Mouse (Mus musculus) thymus, postnatal 25 days (tissue): ENCODE data around the gene Vtn.

Experiments used
- DNase-seq: peaks from one replicate; pipeline ENCODE4 v3.0.0; 2022

Gene Vtn

DNA sequence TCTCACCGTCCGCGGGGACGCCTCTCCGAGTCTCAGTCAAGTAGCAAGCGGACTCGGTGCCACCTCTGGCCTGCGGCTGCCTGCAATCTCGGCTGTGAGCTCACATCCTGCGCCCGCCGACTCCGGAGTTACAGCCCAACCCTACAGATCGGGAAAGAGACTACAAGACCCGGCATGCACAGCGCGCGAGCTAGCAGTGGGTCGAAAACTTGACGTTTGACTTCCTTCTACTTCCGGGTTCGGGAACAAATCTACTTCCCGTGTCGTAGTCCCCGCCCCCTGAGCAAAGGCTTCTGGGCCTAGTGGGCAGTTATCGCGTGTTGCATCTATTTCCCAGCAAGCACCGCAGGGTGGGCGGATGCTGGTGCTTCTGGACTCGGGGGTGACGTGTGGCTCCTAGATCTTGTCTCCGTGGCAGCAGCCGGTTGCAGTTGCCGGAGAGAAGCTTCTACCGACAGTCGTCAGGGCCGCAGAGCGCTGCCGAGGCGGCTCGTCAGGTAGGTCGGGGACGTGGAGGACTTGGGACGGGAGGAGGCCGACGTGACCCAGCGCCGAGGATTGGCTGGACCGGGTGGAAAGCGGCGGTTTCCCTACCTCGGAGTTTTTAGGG, 37.3 kb downstream of the Vtn start, which contains the start of the genes Tnfaip1 and Ift20:
Gene Tnfaip1, minus strand, starts transcription at position 253 of the 610 bp plus-strand sequence.
Gene Ift20, plus strand, starts transcription at position 282 of the 610 bp plus-strand sequence.
- peak; percentile 97 for DNase-seq

DNA sequence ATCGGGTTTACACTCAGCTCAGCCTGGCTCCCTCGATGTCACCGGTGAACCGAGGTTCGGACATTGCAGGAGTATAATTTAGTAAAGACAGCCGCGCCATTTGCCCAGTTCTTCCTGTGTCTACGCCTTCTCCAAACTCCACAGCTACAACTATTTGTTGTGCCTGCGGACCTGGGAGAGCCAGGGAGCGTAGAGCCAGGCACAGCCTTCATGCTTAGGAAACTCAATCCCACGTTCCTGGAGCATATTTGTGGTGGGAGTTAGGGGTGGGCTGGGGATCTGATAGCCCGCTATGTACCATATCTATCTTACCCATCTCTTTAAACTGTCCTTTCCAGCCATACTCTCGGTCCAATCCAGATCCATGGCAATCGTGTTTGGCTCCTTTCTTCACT, 37.8 kb downstream of the Vtn start:
- DNase-seq: no peak

DNA sequence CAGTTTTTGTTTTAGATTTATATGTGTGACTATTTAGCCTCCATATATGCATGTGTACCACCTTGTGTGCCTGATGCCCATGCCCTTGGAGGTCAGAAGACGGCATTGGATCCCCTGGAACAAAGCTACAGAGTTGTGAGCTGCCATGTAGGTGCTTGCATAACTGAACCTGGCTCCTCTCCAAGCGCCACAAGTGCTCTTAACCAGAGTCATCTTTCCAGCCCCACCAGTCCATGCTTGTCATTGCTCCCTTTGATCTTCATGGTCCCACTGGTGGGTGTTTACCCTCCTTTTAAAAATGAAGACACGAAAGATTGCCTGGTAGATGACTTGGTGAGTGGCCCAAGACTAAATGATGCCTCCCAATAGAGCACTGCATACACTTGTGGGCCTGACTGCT, 41.5 kb downstream of the Vtn start:
- no peak for DNase-seq

DNA sequence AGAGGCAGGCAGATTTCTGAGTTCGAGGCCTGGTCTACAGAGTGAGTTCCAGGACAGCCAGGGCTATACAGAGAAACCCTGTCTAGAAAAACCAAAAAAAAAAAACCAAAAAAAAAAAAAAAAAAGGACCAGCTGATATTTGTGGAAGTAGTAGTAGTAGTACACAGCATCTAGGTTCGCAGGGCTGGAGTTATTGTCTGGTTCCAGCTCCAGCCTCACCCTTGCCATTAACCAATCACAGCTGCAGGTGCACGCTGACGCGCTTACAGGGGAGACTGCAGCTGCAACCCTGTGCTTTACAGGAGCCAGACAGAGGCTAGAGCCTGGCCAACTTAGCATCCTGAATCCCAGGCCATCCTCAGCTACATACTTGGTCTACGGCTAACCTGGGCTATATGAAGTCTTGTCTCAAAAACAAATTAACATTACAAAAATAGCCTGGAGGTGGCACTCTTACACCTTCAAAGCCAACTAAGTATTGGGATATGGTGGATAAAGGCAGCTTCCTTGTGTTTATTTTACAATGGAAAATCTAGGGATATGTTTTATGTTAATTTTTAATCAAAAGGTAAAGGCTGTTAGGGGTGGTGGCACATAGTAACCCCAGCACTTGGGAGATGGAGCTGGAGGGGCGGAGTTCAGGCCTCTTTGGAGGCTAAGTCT, 45.7 kb downstream of the Vtn start:
- no peak for DNase-seq

DNA sequence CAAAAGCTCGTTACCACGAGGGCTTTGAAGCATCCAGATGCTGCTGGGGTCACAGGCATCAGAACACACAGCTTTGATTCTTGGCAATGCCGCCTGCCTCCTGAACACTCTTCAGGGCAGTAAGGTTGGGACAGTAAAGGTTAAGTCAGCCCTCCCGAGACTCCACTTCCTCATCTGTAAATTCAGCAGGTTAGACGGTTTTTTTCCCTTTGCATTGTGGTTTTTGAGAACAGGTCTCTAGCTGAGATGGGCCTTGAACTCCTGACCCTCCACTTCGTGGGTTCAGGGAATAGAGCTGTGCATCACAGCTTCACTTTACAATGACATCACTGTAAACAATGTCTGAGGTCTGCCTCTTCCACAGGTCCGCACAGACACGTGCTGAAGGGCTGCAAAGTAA, 46.3 kb downstream of the Vtn start:
- DNase-seq: no peak

DNA sequence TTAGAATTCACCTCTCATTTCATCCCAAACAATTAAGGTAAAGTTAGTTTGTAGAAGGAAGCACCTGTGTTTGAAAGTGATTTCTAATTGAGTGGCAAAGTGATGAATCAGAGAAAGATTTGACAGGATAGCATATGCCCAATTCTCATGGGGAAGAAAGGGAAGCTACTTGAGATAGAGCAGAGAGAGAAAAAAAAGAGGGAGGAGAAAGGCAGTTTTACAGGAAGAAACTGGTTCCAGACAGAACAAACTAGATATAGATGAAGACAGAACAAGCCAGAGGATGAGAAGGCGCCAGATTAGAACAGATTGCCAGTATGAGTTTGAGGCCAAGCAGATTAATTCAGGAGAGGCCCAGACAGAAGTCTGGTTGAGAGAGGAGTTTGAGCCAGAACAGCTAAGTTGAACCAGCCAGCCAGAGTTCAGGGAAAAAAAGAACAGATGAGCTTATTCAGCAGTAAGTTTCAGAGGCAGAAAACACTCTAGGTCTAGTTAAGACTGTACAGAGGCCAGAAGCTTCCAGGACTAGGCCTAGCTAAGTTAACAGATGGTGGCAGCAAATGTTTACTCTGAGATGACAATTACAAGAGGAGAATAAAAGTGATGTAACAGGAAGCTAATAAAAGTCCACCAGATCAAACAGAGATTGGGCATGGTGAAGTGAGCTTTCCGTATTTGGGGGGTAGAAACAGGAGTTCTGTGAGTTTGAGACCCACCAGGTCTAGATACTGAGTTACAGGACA, 49.0 kb downstream of the Vtn start:
- no peak for DNase-seq

DNA sequence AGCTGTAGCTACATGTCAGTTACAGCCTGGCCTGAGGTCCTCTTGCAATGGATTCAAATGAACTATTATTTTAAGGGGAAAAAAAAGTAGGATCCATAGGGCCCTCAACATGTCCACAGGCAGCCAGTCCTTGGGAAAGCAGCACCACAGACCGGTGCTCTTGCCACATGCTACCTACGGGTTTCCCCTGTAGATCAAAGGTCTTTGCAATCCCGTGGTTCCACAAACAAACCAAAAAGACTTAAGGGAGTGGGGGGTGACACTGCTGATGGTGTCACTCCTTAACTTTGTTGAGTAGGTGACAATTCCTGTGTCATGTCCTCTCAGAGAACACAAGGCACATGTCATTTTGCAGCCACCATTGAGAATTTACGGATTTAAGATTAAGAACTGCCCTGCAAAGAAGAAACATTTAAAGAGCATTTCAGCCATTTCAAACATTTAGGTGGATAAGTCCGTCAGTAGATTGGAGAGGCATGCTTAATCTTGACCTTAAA, 50.6 kb downstream of the Vtn start:
- DNase-seq: no peak

DNA sequence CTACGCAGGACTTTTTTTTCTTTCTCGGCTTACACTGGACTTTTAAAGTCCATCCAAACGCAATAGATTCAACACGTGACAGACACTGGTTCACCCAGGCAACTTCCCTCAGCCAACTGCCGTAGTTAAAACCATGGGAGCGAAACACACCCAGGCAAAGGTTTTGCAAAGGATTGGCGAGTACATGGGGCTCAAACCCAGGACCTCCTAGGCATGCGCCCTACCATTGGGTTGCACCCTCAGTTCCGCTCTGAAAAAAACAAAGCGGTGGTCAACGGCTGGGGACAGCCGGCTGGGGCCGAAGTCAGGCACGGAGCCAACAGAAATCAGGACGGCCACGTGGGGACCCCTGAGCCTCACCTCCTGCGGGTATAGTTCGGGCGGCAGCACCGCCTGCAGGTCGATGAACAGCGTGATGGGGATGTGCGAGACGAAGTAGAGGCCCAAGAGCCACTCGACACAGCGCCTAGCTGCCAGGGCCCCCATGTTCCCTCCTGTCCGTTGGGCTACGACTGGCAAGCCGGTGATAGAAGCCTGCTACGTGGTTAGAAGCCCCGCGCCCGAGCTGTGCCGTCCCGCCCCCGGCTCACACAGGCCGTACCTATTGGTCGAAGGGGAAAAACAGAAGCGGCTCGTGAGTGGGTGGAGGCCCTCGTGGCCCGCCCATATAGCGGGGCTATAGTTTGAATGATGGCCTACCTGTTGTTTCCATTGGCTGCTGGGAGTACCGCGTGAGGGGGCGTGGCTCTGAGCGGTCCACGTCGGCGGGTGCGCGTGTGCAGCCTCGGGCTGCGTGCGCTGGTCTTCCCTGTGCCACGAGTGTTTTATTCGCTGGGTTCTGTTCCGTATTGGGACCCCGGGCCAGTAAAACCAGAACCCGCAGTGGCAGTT, 51.5 kb downstream of the Vtn start, which contains the start of gene Tmem97:
Gene Tmem97, minus strand, starts transcription at position 610 of the 891 bp plus-strand sequence.
- peak; percentile 93 for DNase-seq

DNA sequence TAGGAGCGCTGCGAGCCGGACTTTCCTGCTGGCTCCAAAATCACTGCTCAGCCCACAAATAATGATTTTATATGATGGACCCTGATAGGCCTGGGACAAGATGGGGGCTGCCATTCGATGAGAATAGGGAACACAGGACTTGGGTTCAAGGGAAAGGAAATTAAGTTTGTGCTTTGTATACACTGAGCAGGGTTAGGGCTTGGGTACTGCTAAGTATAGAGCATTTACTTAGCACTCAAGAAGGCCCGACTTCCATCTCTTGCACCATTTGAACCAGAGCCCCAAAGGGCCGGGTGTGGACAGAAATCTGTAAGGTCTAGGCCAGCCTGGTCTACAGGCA, 52.1 kb downstream of the Vtn start:
- no peak for DNase-seq
